Mouse (Mus musculus) adrenal gland, postnatal 14 days (tissue): Measurements from ENCODE around the gene Thoc5. TPM values are rescaled to one million over a fixed set of nuclear protein-coding genes. Genes with fewer than 3 reads are reported as not detected.

Source experiments
- DNase-seq: peaks from one replicate; pipeline ENCODE4 v3.0.0; 2021; ENCODE audit warnings: mixed read lengths
- microRNA-seq, 2 experiments: library from miRNA; unstranded; fragments of <30 nt; microRNA quantifications; one replicate each; pipeline ENCODE4 v1.2.0; 2021
- total RNA-seq: library from RNA; stranded (reverse); gene quantifications from 2 replicates; pipeline ENCODE4 v1.2.3, GENCODE M21; 2021

The Thoc5 gene
- total RNA-seq, 1 experiment from 2014 or later = 29.9 TPM

DNA sequence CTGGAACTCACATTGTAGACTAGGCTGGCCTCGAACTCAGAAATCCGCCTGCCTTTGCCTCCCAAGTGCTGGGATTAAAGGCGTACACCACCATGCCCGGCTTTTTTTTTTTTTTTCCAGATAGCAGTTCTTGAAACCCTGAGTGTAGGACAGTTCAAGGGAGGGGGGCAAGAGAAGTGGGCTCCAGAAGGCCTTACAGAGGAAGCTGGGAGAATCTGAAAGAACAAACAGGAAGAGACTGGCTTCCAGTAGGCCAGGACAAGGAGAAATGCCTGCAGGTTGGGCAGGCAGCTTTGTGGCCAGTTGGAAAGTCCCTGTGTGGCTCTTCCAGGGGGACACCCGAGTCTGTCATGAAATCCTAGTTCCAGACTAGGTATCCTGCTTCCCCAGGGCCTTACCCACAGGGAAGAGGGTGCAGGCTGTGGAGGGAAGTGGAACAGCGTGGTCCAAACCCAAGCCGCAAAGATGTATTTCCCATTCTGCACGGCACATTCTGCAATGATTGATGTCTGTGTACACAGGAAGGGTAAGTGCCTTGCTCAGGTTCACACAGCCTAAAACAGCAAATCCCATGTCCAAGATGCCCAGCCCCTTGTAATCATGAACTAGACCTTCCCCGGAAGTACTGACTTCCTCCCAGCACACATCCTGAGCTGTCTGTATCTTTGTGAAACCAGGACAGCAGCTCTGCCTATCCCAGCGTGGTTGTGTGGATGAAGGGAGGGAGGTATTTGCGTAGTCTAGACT lies 79.4 kb downstream of the Thoc5 start:
- DNase-seq = peak; percentile 18

GRCm38 (mm10) chr11:4975623-4976022 lies 80.5 kb downstream of the Thoc5 start:
- peak; percentile 92 for DNase-seq

Small RNA genes within 50 kb of the gene (microRNA-seq; reads per million reads assigned to microRNA genes)
- 0.85 to 2.7 reads per million in 2 experiments for gene Mir6918

Other genes starting within 250 kb of the Thoc5 start
- gene Uqcr10, start 191.0 kb upstream of the Thoc5 start, total RNA-seq = 1,088 and 1,101 TPM in 2 replicates
- gene Zmat5, start 190.6 kb upstream of the Thoc5 start, total RNA-seq = 35.1 and 36.7 TPM in 2 replicates
- 0.15 and 0.41 TPM in 2 replicates for gene Cabp7, start 148.5 kb upstream of the Thoc5 start, total RNA-seq
- 102 and 106 TPM in 2 replicates for gene Nf2, start 45.8 kb upstream of the Thoc5 start, total RNA-seq
- gene Nipsnap1, start 21.4 kb upstream of the Thoc5 start, total RNA-seq = 23.1 and 41.1 TPM in 2 replicates
- gene Nefh, start 52.7 kb downstream of the Thoc5 start, total RNA-seq = 1.8 and 2.8 TPM in 2 replicates
- 59.5 and 77.4 TPM in 2 replicates for gene Ap1b1, start 91.5 kb downstream of the Thoc5 start, total RNA-seq
- gene Rasl10a, start 162.8 kb downstream of the Thoc5 start, total RNA-seq = 0.30 and 0.34 TPM in 2 replicates
- 34.5 and 35.0 TPM in 2 replicates for gene Gas2l1, start 170.0 kb downstream of the Thoc5 start, total RNA-seq
- 18.3 and 19.0 TPM in 2 replicates for gene Rhbdd3, start 203.6 kb downstream of the Thoc5 start, total RNA-seq
- 297 and 324 TPM in 2 replicates for gene Ewsr1, start 203.9 kb downstream of the Thoc5 start, total RNA-seq